11 mouse cellular contexts compared by ENCODE assay signal in the genomic region with DNA sequence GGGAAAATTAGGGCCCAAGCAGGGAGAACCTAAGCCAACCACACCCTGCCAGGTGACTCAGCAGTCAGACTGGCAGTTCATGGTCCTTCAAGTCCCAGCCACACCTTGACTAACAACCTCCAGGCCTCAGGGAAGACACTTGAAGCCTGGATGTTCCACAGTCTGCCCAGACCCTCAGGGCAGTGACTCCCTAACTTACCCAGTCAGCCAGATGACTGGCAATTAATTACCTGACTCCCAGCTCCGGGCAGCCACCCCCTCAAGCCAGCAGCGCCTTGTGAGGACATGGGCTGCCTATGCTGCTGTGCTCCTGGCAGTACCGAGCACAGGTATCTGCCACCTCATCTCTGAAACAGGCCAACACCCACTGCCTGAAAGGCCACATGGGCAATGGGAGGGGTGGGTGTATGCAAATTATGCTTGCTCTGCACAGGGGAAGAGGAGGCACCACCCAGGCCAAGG. TPM values are rescaled to one million over a fixed set of nuclear protein-coding genes. Genes with fewer than 3 reads are reported as not detected.
A peak's percentile ranks its signal among the peaks of the same experiment; 100 is the strongest.
DNase-seq lines count a peak whose midpoint lies in the region; ATAC-seq lines count a peak whose summit lies in the region.
"Had no signal": no experiment of that assay in that cellular context is flagged by ENCODE, and none has a peak within 500 bp of the region (broad histone marks: within the 10 kb centered on the region; RNA-seq: fewer than 3 reads in every experiment).

No protein-coding gene starts in this region.

- intact Hi-C loops in heart, postnatal 10 days (cut with DNase I) = no loop called here

- H3K4me2 ChIP-seq in heart, embryonic 12.5 days = no peak overlapping the region

- H3K4me1 ChIP-seq in heart, embryonic 12.5 days (replicated peaks) = peaks cover 12% of the 10 kb centered on the region

- no peak overlapping the region for H3K9ac ChIP-seq in heart, embryonic 12.5 days

- WGBS in heart, embryonic 12.5 days = 74% methylated on average over 3 of the region's 3 CpGs

- no peak for DNase-seq in heart, postnatal 10 days
- peak; percentile 86 for DNase-seq in induced T-regulatory cell, adult 2 months (ENCODE audit: low read depth)
- DNase-seq in adrenal gland, adult 8-10 months = no peak
- DNase-seq in adrenal gland, adult 2 months = no peak
- DNase-seq: adrenal gland, postnatal 36 days; embryo, embryonic 11 days had no signal

- H3K4me3 ChIP-seq in heart, embryonic 12.5 days = no peak overlapping the region

- H3K27ac ChIP-seq in heart, embryonic 12.5 days (ENCODE audit: poor library complexity, severe bottlenecking) = no peak overlapping the region
- H3K27ac ChIP-seq: macrophage had no signal

- peaks cover 40% of the 10 kb centered on the region for H3K36me3 ChIP-seq in heart, embryonic 12.5 days

- H3K9me3 ChIP-seq in heart, embryonic 12.5 days (replicated peaks) = no peaks in the 10 kb centered on the region

- peak; percentile 61 for ATAC-seq in heart, embryonic 12.5 days (ENCODE audit: insufficient number of reproducible peaks, low FRiP score)
- ATAC-seq in CD4-positive, CD25-positive, alpha-beta regulatory T cell, adult 4 months = peak; percentile 56
- peak; percentile 50 for ATAC-seq in megakaryocyte-erythroid progenitor cell, adult 5-6 weeks (replicated peaks; ENCODE audit: low FRiP score, low TSS enrichment, poor library complexity, severe bottlenecking)
- ATAC-seq in cerebellum, adult (ENCODE audit: insufficient number of reproducible peaks, low FRiP score, low TSS enrichment) = no peak

- no peaks in the 10 kb centered on the region for H3K27me3 ChIP-seq in heart, embryonic 12.5 days (replicated peaks)

RNA-seq across cellular contexts. Expression of gene Dedd2, which starts 11.2 kb away (rescaled TPM):
- polyA plus RNA-seq in heart, embryonic 12.5 days (2016; fragmentation: Nextera tagmentation; extraction: Ambion mirVana) = 8.2 and 9.5 TPM in 2 replicates
- total RNA-seq in heart, postnatal 10 days (2021) = 10 to 100 TPM; 14.2 TPM
- polyA plus RNA-seq in CD4-positive, CD25-positive, alpha-beta regulatory T cell, adult 4 months (2017; shearing (Covaris generic)) = 10 to 100 TPM; 23.6 to 29.8 TPM
- 16.0 and 24.9 TPM in 2 replicates for total RNA-seq in megakaryocyte-erythroid progenitor cell, adult 5-6 weeks (2014; fragmentation: Nextera tagmentation)
- total RNA-seq in megakaryocyte-erythroid progenitor cell, adult 5-6 weeks (2017) = 13.5 and 15.2 TPM in 2 replicates
- 10 to 100 TPM; 15.6 to 22.2 (median 19.1) TPM for total RNA-seq in adrenal gland, adult 8-10 months (2022)
- 10 to 100 TPM; 15.6 to 17.9 TPM for total RNA-seq in adrenal gland, adult 2 months (2021)
- polyA plus RNA-seq in adrenal gland, adult 2 months (2012; rRNA removed) = 36.3 and 39.5 TPM in 2 replicates

RNA-seq across cellular contexts. Expression of gene Zfp526, which starts 12.0 kb away (rescaled TPM):
- polyA plus RNA-seq in heart, embryonic 12.5 days (2016; fragmentation: Nextera tagmentation; extraction: Ambion mirVana) = 2.3 and 2.5 TPM in 2 replicates
- 10 to 100 TPM in 1 of 2 experiments, 1 to 10 TPM in 1; 8.7 to 11.4 TPM for total RNA-seq in heart, postnatal 10 days (2021)
- polyA plus RNA-seq in CD4-positive, CD25-positive, alpha-beta regulatory T cell, adult 4 months (2017; shearing (Covaris generic)) = 1 to 10 TPM; 2.8 to 3.0 TPM
- total RNA-seq in megakaryocyte-erythroid progenitor cell, adult 5-6 weeks (2014; fragmentation: Nextera tagmentation) = 18.8 and 20.3 TPM in 2 replicates
- 10.1 and 12.5 TPM in 2 replicates for total RNA-seq in megakaryocyte-erythroid progenitor cell, adult 5-6 weeks (2017)
- 10 to 100 TPM; 11.7 to 16.1 (median 14.2) TPM for total RNA-seq in adrenal gland, adult 8-10 months (2022)
- total RNA-seq in adrenal gland, adult 2 months (2021) = 10 to 100 TPM in 1 of 2 experiments, 1 to 10 TPM in 1; 9.9 to 10.4 TPM
- 16.3 and 19.9 TPM in 2 replicates for polyA plus RNA-seq in adrenal gland, adult 2 months (2012; rRNA removed)

RNA-seq across cellular contexts. Expression of gene Gsk3a, which starts 28.5 kb away (rescaled TPM):
- polyA plus RNA-seq in heart, embryonic 12.5 days (2016; fragmentation: Nextera tagmentation; extraction: Ambion mirVana) = 12.1 and 12.7 TPM in 2 replicates
- total RNA-seq in heart, postnatal 10 days (2021) = 10 to 100 TPM; 69.7 to 72.0 TPM
- 10 to 100 TPM in 1 of 2 experiments, 1 to 10 TPM in 1; 8.9 to 11.3 TPM for polyA plus RNA-seq in CD4-positive, CD25-positive, alpha-beta regulatory T cell, adult 4 months (2017; shearing (Covaris generic))
- 97.9 and 123 TPM in 2 replicates for total RNA-seq in megakaryocyte-erythroid progenitor cell, adult 5-6 weeks (2014; fragmentation: Nextera tagmentation)
- total RNA-seq in megakaryocyte-erythroid progenitor cell, adult 5-6 weeks (2017) = 49.1 and 74.7 TPM in 2 replicates
- total RNA-seq in adrenal gland, adult 8-10 months (2022) = 100 to 1,000 TPM in 3 of 4 experiments, 10 to 100 TPM in 1; 99.2 to 107 (median 104) TPM
- total RNA-seq in adrenal gland, adult 2 months (2021) = 100 to 1,000 TPM in 1 of 2 experiments, 10 to 100 TPM in 1; 98.9 to 107 TPM
- 121 and 150 TPM in 2 replicates for polyA plus RNA-seq in adrenal gland, adult 2 months (2012; rRNA removed)

RNA-seq across cellular contexts. Expression of gene Pou2f2, which starts 29.7 kb away (rescaled TPM):
- 0.54 and 0.81 TPM in 2 replicates for polyA plus RNA-seq in heart, embryonic 12.5 days (2016; fragmentation: Nextera tagmentation; extraction: Ambion mirVana)
- total RNA-seq in heart, postnatal 10 days (2021) = under 1 TPM; 0.19 to 0.50 TPM
- 10 to 100 TPM; 25.9 to 29.4 TPM for polyA plus RNA-seq in CD4-positive, CD25-positive, alpha-beta regulatory T cell, adult 4 months (2017; shearing (Covaris generic))
- 0.40 and 0.57 TPM in 2 replicates for total RNA-seq in megakaryocyte-erythroid progenitor cell, adult 5-6 weeks (2014; fragmentation: Nextera tagmentation)
- total RNA-seq in megakaryocyte-erythroid progenitor cell, adult 5-6 weeks (2017) = 0.91 TPM in 1 of 2 replicates, not detected in the other
- 1 to 10 TPM in 3 of 4 experiments, under 1 TPM in 1; 0.90 to 3.5 (median 1.7) TPM for total RNA-seq in adrenal gland, adult 8-10 months (2022)
- total RNA-seq in adrenal gland, adult 2 months (2021) = under 1 TPM; 0.46 to 0.90 TPM
- polyA plus RNA-seq in adrenal gland, adult 2 months (2012; rRNA removed) = 2.7 and 3.2 TPM in 2 replicates

RNA-seq across cellular contexts. Expression of gene Erf, which starts 41.4 kb away (rescaled TPM):
- polyA plus RNA-seq in heart, embryonic 12.5 days (2016; fragmentation: Nextera tagmentation; extraction: Ambion mirVana) = 17.6 and 20.4 TPM in 2 replicates
- 10 to 100 TPM; 38.6 to 42.2 TPM for total RNA-seq in heart, postnatal 10 days (2021)
- under 1 TPM; 0.22 to 0.42 TPM for polyA plus RNA-seq in CD4-positive, CD25-positive, alpha-beta regulatory T cell, adult 4 months (2017; shearing (Covaris generic))
- 8.7 and 18.9 TPM in 2 replicates for total RNA-seq in megakaryocyte-erythroid progenitor cell, adult 5-6 weeks (2014; fragmentation: Nextera tagmentation)
- total RNA-seq in megakaryocyte-erythroid progenitor cell, adult 5-6 weeks (2017) = 6.2 and 8.6 TPM in 2 replicates
- 10 to 100 TPM; 23.6 to 29.4 (median 27.2) TPM for total RNA-seq in adrenal gland, adult 8-10 months (2022)
- 10 to 100 TPM; 16.5 to 26.6 TPM for total RNA-seq in adrenal gland, adult 2 months (2021)
- 50.4 and 52.8 TPM in 2 replicates for polyA plus RNA-seq in adrenal gland, adult 2 months (2012; rRNA removed)
